ENCODE assay signal across 11 mouse cellular contexts in the genomic region with DNA sequence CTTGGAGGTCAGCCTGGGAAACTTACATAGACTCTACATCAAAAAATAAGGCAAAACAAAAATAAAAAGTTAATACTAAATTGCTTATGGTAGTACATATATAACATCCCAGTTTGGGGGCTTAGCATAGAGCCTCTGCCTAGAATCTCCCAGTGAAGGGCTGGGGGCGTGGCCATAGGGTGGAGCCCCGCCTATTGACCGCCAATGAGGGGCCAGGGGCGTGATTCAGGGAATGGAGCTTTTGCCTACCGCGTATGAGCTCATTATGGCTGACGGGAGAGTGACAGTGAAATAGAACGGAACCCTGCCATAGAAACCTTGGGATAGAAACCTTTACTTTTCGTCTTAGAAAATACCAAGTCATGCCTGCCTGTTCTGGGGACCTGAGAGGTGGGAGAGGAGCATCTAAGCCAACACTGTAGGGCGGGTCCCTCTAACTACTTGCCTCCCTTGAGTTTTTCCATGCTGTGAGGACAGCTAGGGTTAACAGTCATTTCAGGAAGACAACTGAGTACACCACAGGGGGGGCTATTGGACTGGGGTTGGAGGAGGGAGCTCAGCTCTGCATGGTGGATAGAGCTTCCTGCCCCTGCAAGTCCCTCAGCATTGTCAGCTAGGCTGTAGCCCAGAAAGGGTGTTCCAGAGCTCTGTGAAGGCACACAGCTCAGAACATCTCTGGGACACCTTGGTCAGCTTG. TPM values are rescaled to one million over a fixed set of nuclear protein-coding genes. Genes with fewer than 3 reads are reported as not detected.
DNase-seq lines count a peak whose midpoint lies in the region; ATAC-seq and TF ChIP-seq lines count a peak whose summit lies in the region.
"Had no signal": no experiment of that assay in that cellular context is flagged by ENCODE, and none has a peak within 500 bp of the region (broad histone marks: within the 10 kb centered on the region; RNA-seq: fewer than 3 reads in every experiment).

No protein-coding gene starts in this region.

- no peaks in the 10 kb centered on the region for H3K36me3 ChIP-seq in kidney, adult 2 months (ENCODE audit: control insufficient read depth, insufficient read depth, low read length)
- no peaks in the 10 kb centered on the region for H3K36me3 ChIP-seq in liver, embryonic 14.5 days (replicated peaks; ENCODE audit: control insufficient read depth, insufficient read depth, low read depth)

- peak overlapping the region; percentile 40 for H3K4me2 ChIP-seq in liver, embryonic 14.5 days (ENCODE audit: low read depth)

- no peak overlapping the region for H3K27ac ChIP-seq in kidney, adult 2 months (ENCODE audit: insufficient read depth, low read depth, low read length)
- H3K27ac ChIP-seq in liver, embryonic 14.5 days = no peak overlapping the region

- H3K9me3 ChIP-seq in liver, embryonic 14.5 days (ENCODE audit: control insufficient read depth, low read length) = no peaks in the 10 kb centered on the region

- ATAC-seq in liver, embryonic 14.5 days (ENCODE audit: insufficient read depth) = peak; percentile 64
- no peak for ATAC-seq in inflammation-experienced regulatory T-cells, adult 6 months
- ATAC-seq: activated CD4-positive, CD25-positive, alpha-beta regulatory T cell, adult 4 months; forebrain, embryonic 16.5 days had no signal

- DNase-seq in kidney, postnatal 4 days = peak; percentile 38 to 46
- no peak for DNase-seq in kidney, adult 2 months
- peak; percentile 79 for DNase-seq in ES-CJ7 (ENCODE audit: low read depth, low spot score)
- peak; percentile 39 for DNase-seq in brain, embryonic 14.5 days (ENCODE audit: low read depth)
- no peak for DNase-seq in liver, embryonic 14.5 days (ENCODE audit: low read depth in 3 of 3, low spot score in 3 of 3)
- DNase-seq in layer of hippocampus, adult 11-12 months (ENCODE audit: low spot score) = no peak
- DNase-seq: cerebellum, postnatal 36 days; heart, postnatal 36 days had no signal

- WGBS in kidney, adult 2 months = 17% methylated on average over 10 of the region's 10 CpGs
- 5% methylated on average over 10 of the region's 10 CpGs for WGBS in liver, embryonic 14.5 days (ENCODE audit: insufficient replicate concordance)

- TF ChIP-seq EP300 in liver, embryonic 14.5 days (IDR thresholded peaks at IDR 0.05; ENCODE audit: low read depth) = no peak

- H3K4me3 ChIP-seq in kidney, adult 2 months (ENCODE audit: insufficient read depth, low read depth, low read length) = no peak overlapping the region
- H3K4me3 ChIP-seq in liver, embryonic 14.5 days (ENCODE audit: insufficient read depth in 1 of 2, low read depth in 2 of 2, low read length in 2 of 2) = no peak overlapping the region; a peak in 2 of 4 replicates

- no peak for TF ChIP-seq CTCF in kidney, adult 2 months (conservative IDR thresholded peaks at IDR 0.05; ENCODE audit: insufficient read depth, insufficient read length, low read depth, low read length)
- TF ChIP-seq CTCF in brain, embryonic 14.5 days (IDR thresholded peaks at IDR 0.05; ENCODE audit: borderline replicate concordance, extremely low read depth, insufficient read depth, insufficient read length) = no peak
- TF ChIP-seq CTCF in liver, embryonic 14.5 days (IDR thresholded peaks at IDR 0.05; ENCODE audit: low read depth) = peak; percentile 24

- H3K27me3 ChIP-seq in kidney, adult 2 months (replicated peaks; ENCODE audit: control insufficient read depth, insufficient read depth, low read length) = no peaks in the 10 kb centered on the region
- H3K27me3 ChIP-seq in liver, embryonic 14.5 days (ENCODE audit: control insufficient read depth, insufficient read depth, low read length) = no peaks in the 10 kb centered on the region; the same call in 1 of the 2 replicates

- TF ChIP-seq POLR2A in kidney, adult 2 months (IDR thresholded peaks at IDR 0.05; ENCODE audit: low read depth, low read length) = no peak
- no peak for TF ChIP-seq POLR2A in brain, embryonic 14.5 days (IDR thresholded peaks at IDR 0.05; ENCODE audit: borderline replicate concordance, extremely low read depth, insufficient read depth, insufficient read length, poor library complexity, severe bottlenecking)

- no peak overlapping the region for H3K9ac ChIP-seq in liver, embryonic 14.5 days (replicated peaks)

- H3K4me1 ChIP-seq in kidney, adult 2 months (ENCODE audit: control insufficient read depth, insufficient read depth, low read length) = no peaks in the 10 kb centered on the region
- peaks cover 0 to 10% of the 10 kb centered on the region in 2 experiments; a peak in 1 of 4 replicates for H3K4me1 ChIP-seq in liver, embryonic 14.5 days (replicated peaks; ENCODE audit: control insufficient read depth in 2 of 2, insufficient read depth in 2 of 2, low read length in 1 of 2)

RNA-seq across cellular contexts. Expression of gene Tnfsf9, which starts 5.3 kb away (rescaled TPM):
- polyA plus RNA-seq in kidney, adult 2 months (2012; rRNA removed) = 1.6 and 2.5 TPM in 2 replicates
- polyA plus RNA-seq in brain, embryonic 14.5 days (2012; rRNA removed) = 7.1 and 8.8 TPM in 2 replicates
- 0.46 and 0.50 TPM in 2 replicates for polyA plus RNA-seq in liver, embryonic 14.5 days (2012; rRNA removed)
- 0.22 and 0.49 TPM in 2 replicates for polyA plus RNA-seq in liver, embryonic 14.5 days (2014; fragmentation: Nextera tagmentation; extraction: Ambion mirVana)
- 10 to 100 TPM in 2 of 3 experiments, 1 to 10 TPM in 1; 9.6 to 30.9 (median 15.9) TPM for polyA plus RNA-seq in inflammation-experienced regulatory T-cells, adult 6 months (2017; shearing (Covaris generic))

RNA-seq across cellular contexts. Expression of gene Tubb4a, which starts 12.2 kb away (rescaled TPM):
- 2.1 and 2.9 TPM in 2 replicates for polyA plus RNA-seq in kidney, adult 2 months (2012; rRNA removed)
- 182 and 314 TPM in 2 replicates for polyA plus RNA-seq in brain, embryonic 14.5 days (2012; rRNA removed)
- polyA plus RNA-seq in liver, embryonic 14.5 days (2012; rRNA removed) = 0.22 and 0.34 TPM in 2 replicates
- polyA plus RNA-seq in liver, embryonic 14.5 days (2014; fragmentation: Nextera tagmentation; extraction: Ambion mirVana) = 0.14 and 0.28 TPM in 2 replicates
- 1 to 10 TPM; 2.2 to 5.4 (median 3.9) TPM for polyA plus RNA-seq in inflammation-experienced regulatory T-cells, adult 6 months (2017; shearing (Covaris generic))

RNA-seq across cellular contexts. Expression of gene Dennd1c, which starts 21.5 kb away (rescaled TPM):
- 2.0 and 4.9 TPM in 2 replicates for polyA plus RNA-seq in kidney, adult 2 months (2012; rRNA removed)
- 5.4 and 6.3 TPM in 2 replicates for polyA plus RNA-seq in brain, embryonic 14.5 days (2012; rRNA removed)
- 1.5 and 2.8 TPM in 2 replicates for polyA plus RNA-seq in liver, embryonic 14.5 days (2012; rRNA removed)
- polyA plus RNA-seq in liver, embryonic 14.5 days (2014; fragmentation: Nextera tagmentation; extraction: Ambion mirVana) = 0.78 and 0.89 TPM in 2 replicates
- polyA plus RNA-seq in inflammation-experienced regulatory T-cells, adult 6 months (2017; shearing (Covaris generic)) = 100 to 1,000 TPM; 183 to 288 (median 219) TPM

RNA-seq across cellular contexts. Expression of gene Slc25a23, which starts 40.1 kb away (rescaled TPM):
- 121 and 124 TPM in 2 replicates for polyA plus RNA-seq in kidney, adult 2 months (2012; rRNA removed)
- polyA plus RNA-seq in brain, embryonic 14.5 days (2012; rRNA removed) = 71.2 and 111 TPM in 2 replicates
- polyA plus RNA-seq in liver, embryonic 14.5 days (2012; rRNA removed) = 8.8 and 11.1 TPM in 2 replicates
- 4.7 and 5.1 TPM in 2 replicates for polyA plus RNA-seq in liver, embryonic 14.5 days (2014; fragmentation: Nextera tagmentation; extraction: Ambion mirVana)
- polyA plus RNA-seq in inflammation-experienced regulatory T-cells, adult 6 months (2017; shearing (Covaris generic)) = 1 to 10 TPM; 1.0 to 3.1 (median 2.6) TPM

RNA-seq across cellular contexts. Expression of gene Crb3, which starts 40.9 kb away (rescaled TPM):
- 110 and 124 TPM in 2 replicates for polyA plus RNA-seq in kidney, adult 2 months (2012; rRNA removed)
- polyA plus RNA-seq in brain, embryonic 14.5 days (2012; rRNA removed) = 2.5 and 3.2 TPM in 2 replicates
- polyA plus RNA-seq in liver, embryonic 14.5 days (2012; rRNA removed) = 4.4 and 5.5 TPM in 2 replicates
- 6.1 and 6.5 TPM in 2 replicates for polyA plus RNA-seq in liver, embryonic 14.5 days (2014; fragmentation: Nextera tagmentation; extraction: Ambion mirVana)
- 1 to 10 TPM in 1 of 3 experiments, under 1 TPM in 2; 0.94 to 2.4 (median 0.99) TPM for polyA plus RNA-seq in inflammation-experienced regulatory T-cells, adult 6 months (2017; shearing (Covaris generic))

Comparison
In these comparisons a context has a peak if more than half of its experiments do, and no peak if none do; other contexts are left out.
1. DNase-seq: peak in kidney, postnatal 4 days (2 of 2), ES-CJ7 (single experiment) and brain, embryonic 14.5 days (single experiment); none in kidney, adult 2 months (single experiment), liver, embryonic 14.5 days (0 of 3) and layer of hippocampus, adult 11-12 months (single experiment).
2. RNA of gene Tubb4a, which starts 12.2 kb away (polyA plus RNA-seq): 182 to 314 TPM in brain, embryonic 14.5 days; 2.2 to 5.4 TPM in inflammation-experienced regulatory T-cells, adult 6 months, 2.1 to 2.9 TPM in kidney, adult 2 months and 0.14 to 0.34 TPM in liver, embryonic 14.5 days; every median in the first group is over 10 times any median in the second.
3. RNA of gene Dennd1c, which starts 21.5 kb away (polyA plus RNA-seq): 183 to 288 TPM in inflammation-experienced regulatory T-cells, adult 6 months; 5.4 to 6.3 TPM in brain, embryonic 14.5 days, 2.0 to 4.9 TPM in kidney, adult 2 months and 0.78 to 2.8 TPM in liver, embryonic 14.5 days; every median in the first group is over 10 times any median in the second.